Mouse (Mus musculus) intestine, embryonic 14.5 days (tissue): ENCODE measurements around the gene Afap1l2. TPM values are rescaled to one million over a fixed set of nuclear protein-coding genes. Genes with fewer than 3 reads are reported as not detected.

Experiments
- ATAC-seq: fragments of 200-750 bp; cut with Nextera tagmentation; replicated peaks from 2 replicates; pipeline ENCODE4 v1.8.0; 2017; ENCODE audit warnings: low read depth, moderate number of reproducible peaks, moderate TSS enrichment, moderate library complexity; ENCODE audit not compliant: low FRiP score, low TSS enrichment
- DNase-seq: peaks from one replicate; pipeline ENCODE4 v3.0.0-alpha.2; 2018; ENCODE audit warnings: low spot score
- H3K27ac ChIP-seq: fragments of 300-500 bp; sonication (generic); 2 replicates; pipeline ENCODE4 v1.5.1; 2014; ENCODE audit warnings: low read depth, mild to moderate bottlenecking, control low read depth
- H3K27me3 ChIP-seq: fragments of 300-500 bp; sonication (generic); replicated peaks from 2 replicates; pipeline ENCODE4 v1.6.1; 2014; ENCODE audit warnings: low read length, control low read depth; ENCODE audit not compliant: control insufficient read depth, insufficient read depth
- H3K36me3 ChIP-seq: fragments of 300-500 bp; sonication (generic); 2 replicates; pipeline ENCODE4 v1.6.1; 2014; ENCODE audit warnings: low read length, control low read depth; ENCODE audit not compliant: control insufficient read depth, insufficient read depth
- H3K4me1 ChIP-seq: fragments of 300-500 bp; sonication (generic); replicated peaks from 2 replicates; pipeline ENCODE4 v1.6.1; 2014; ENCODE audit warnings: low read length, control low read depth, mixed read lengths; ENCODE audit not compliant: control insufficient read depth, insufficient read depth
- H3K4me2 ChIP-seq: fragments of 300-500 bp; sonication (generic); 2 replicates; pipeline ENCODE4 v1.6.1; 2014; ENCODE audit warnings: low read length
- H3K4me3 ChIP-seq: fragments of 300-500 bp; sonication (generic); 2 replicates; pipeline ENCODE4 v1.5.1; 2014; ENCODE audit warnings: low read depth, low read length, control low read depth, mixed read lengths
- H3K9ac ChIP-seq: fragments of 300-500 bp; sonication (generic); 2 replicates; pipeline ENCODE4 v1.6.1; 2014; ENCODE audit warnings: mild to moderate bottlenecking, low read length
- H3K9me3 ChIP-seq: fragments of 300-500 bp; sonication (generic); 2 replicates; pipeline ENCODE4 v1.6.1; 2016; ENCODE audit warnings: low read length, control low read depth; ENCODE audit not compliant: control insufficient read depth
- WGBS: fragments of 180-500 bp; shearing (Covaris S2); extraction: QIAGEN DNeasy Blood & Tissue Kit; methylation state at CpG from one replicate; pipeline ENCODE4 v1.1.7; 2014; 5-methylcytosine and 5-hydroxymethylcytosine counted together
- polyA plus RNA-seq: library from polyadenylated mRNA; unstranded; fragments of >200 nt; fragmentation: Nextera tagmentation; extraction: Ambion mirVana; gene quantifications from 2 replicates; pipeline ENCODE4 v1.2.1, GENCODE M21; 2014

Afap1l2 gene
- polyA plus RNA-seq, 1 experiment from 2014 or later: 21.0 TPM

DNA sequence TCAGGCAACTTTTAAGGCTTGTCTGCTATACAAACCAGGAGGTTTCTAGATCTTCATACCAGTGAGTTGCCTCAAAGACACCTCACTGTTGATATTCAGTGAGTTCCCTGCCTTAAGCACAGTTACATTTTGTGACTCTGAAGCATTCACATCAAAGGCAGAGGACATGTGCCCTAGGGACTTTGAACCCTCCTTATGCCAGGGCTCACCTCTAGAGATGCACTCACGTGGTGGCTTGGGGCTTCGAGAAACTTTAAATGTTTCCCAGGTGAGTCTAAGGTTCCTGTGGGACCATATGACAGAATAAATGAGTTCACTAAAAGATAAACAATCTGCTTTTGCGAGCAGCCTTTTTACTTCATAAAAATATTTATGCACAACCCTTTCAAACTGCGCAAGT is 50.0 kb downstream of the Afap1l2 start:
- no peaks in the 10 kb centered on the region for H3K36me3 ChIP-seq
- H3K9ac ChIP-seq: no peak overlapping the region
- 35% methylated on average over 4 of the region's 4 CpGs for WGBS
- no peaks in the 10 kb centered on the region for H3K9me3 ChIP-seq
- no peaks in the 10 kb centered on the region for H3K27me3 ChIP-seq
- no peak overlapping the region for H3K4me3 ChIP-seq
- H3K27ac ChIP-seq: peak overlapping the region; percentile 80
- ATAC-seq: no peak
- DNase-seq: no peak
- H3K4me2 ChIP-seq: no peak overlapping the region
- peaks cover 43% of the 10 kb centered on the region for H3K4me1 ChIP-seq

DNA sequence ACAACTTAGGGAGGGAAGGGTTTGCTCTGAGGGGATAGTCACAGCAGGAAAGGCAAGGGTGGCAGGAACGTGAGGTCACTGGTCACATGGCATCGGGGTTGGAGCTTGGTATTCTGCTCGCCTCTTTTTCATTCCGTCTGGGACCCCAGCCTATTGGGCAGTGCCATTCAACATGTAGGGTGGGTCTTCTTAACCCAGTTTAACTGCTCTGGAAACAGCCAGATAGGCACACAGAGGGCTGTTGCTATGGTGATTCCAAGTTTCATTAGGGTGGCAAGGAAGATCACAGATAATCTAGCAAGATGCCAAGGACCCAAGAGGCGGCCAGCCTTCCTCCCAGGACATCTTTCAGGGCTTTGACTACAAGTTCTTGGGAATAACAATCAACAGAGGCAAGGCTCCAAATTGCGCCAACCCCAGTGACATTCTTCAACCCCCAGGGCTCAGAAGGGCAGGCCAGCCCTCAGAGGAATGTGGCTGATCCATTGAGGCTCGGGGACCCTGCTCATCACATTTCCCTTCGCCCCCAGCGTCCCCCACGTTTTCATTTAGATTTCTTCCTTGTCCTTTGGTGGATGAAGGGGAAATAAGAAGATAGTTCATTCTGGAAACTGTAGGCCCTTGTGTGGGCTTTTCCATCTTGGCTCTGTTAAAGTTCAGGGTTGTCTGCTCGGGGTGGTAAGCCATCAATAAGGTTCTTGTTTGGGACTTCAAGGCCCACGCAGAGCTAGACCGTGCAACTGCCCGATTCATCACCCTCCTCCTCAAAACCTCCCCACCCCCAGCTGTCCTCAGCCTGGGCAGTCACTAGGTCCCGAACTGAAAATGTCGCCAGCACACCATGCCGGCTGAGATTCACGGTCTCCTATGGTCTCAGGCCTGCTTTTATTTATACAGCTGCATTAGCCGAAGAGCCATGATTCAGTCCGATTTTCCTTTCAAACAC is 52.2 kb downstream of the Afap1l2 start:
- no peaks in the 10 kb centered on the region for H3K27me3 ChIP-seq
- WGBS: 57% methylated on average over 20 of the region's 20 CpGs

DNA sequence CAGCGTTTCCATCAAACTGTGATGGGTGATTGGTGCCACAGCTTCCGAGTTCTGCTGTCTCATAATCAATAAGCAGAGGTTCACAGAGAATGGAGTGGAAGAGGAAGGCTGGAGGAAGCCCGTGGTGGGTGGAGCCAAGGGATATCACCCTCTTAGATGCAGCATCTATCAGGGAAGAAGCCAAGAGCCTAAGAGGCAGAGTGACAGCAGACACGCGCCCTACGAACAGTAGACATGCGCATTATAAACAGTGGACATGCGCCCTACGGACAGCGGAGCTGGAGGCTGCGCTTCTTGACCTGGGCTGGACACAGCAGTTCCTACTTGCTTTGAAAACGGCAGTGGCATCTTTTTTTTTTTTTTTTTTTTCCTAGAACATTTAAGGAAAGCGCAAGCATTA is 53.2 kb downstream of the Afap1l2 start:
- H3K36me3 ChIP-seq: no peaks in the 10 kb centered on the region
- H3K4me3 ChIP-seq: no peak overlapping the region
- H3K27me3 ChIP-seq: no peaks in the 10 kb centered on the region
- H3K9me3 ChIP-seq: no peaks in the 10 kb centered on the region
- 85% methylated on average over 13 of the region's 13 CpGs for WGBS
- no peak overlapping the region for H3K4me2 ChIP-seq
- no peak for DNase-seq
- peaks cover 46% of the 10 kb centered on the region for H3K4me1 ChIP-seq
- H3K9ac ChIP-seq: no peak overlapping the region
- no peak overlapping the region for H3K27ac ChIP-seq
- no peak for ATAC-seq

More for the DNA sequence above, 52.2 kb downstream of the Afap1l2 start:
- H3K4me3 ChIP-seq: no peak overlapping the region
- H3K27ac ChIP-seq: peak overlapping the region; percentile 54
- no peaks in the 10 kb centered on the region for H3K36me3 ChIP-seq
- ATAC-seq: no peak
- H3K4me2 ChIP-seq: no peak overlapping the region
- H3K4me1 ChIP-seq: peaks cover 43% of the 10 kb centered on the region
- no peaks in the 10 kb centered on the region for H3K9me3 ChIP-seq
- no peak overlapping the region for H3K9ac ChIP-seq
- DNase-seq: no peak

DNA sequence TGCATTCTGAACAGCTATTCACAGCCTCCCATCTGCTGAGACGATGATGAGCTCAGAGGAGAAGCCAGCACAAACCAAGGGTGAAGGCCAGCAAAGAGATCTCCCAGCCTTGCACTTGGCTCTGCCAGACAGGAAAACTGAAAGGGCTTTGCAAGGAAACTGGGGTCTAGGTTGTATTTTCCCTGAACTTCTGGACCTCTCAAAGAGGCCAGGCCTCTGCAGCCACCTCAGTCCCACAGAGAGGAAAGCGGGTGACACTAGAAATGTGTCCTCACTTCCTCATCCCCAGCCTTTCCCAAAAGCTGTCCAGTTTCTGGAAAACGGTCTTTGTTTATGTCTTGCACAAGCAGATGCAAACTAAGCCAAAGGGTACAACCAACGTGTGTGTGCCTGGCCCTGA is 54.2 kb downstream of the Afap1l2 start:
- WGBS: 45% methylated on average over 4 of the region's 4 CpGs
- Histone ChIP-seq H3K36me3 (no peaks in the 10 kb centered on the region), H3K4me1 (peaks cover 37% of the 10 kb centered on the region), H3K27me3 (no peaks in the 10 kb centered on the region), H3K27ac (no peak overlapping the region), H3K4me3 (no peak overlapping the region), H3K4me2 (no peak overlapping the region), H3K9me3 (no peaks in the 10 kb centered on the region), H3K9ac (no peak overlapping the region)
- no peak for ATAC-seq
- DNase-seq: no peak

DNA sequence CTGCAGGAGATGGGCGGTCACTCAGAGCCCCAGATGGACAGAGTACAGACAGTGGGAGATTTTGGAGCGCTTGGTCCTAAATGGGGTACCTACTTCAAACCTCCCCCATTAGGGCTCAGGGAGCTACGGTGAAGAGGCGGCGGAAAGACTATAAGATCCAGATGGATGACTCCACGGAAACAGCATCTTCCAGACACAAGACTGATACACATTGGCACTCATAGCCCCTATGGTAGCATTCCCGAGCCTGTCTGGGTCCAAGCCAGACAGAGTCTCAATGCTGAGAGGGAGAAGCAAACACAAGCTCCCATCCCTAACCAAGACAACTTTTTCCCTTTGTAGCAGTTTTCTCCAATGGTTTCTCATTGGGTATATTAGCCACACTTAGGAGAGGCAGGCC is 57.2 kb downstream of the Afap1l2 start:
- WGBS: 77% methylated on average over 7 of the region's 7 CpGs
- H3K36me3 ChIP-seq: no peaks in the 10 kb centered on the region
- ATAC-seq (no peak), DNase-seq (no peak)
- H3K27ac ChIP-seq: no peak overlapping the region
- H3K9ac ChIP-seq: no peak overlapping the region
- H3K4me3 ChIP-seq: no peak overlapping the region
- peaks cover 14% of the 10 kb centered on the region for H3K4me1 ChIP-seq
- H3K9me3 ChIP-seq: no peaks in the 10 kb centered on the region
- no peak overlapping the region for H3K4me2 ChIP-seq
- H3K27me3 ChIP-seq: no peaks in the 10 kb centered on the region

DNA sequence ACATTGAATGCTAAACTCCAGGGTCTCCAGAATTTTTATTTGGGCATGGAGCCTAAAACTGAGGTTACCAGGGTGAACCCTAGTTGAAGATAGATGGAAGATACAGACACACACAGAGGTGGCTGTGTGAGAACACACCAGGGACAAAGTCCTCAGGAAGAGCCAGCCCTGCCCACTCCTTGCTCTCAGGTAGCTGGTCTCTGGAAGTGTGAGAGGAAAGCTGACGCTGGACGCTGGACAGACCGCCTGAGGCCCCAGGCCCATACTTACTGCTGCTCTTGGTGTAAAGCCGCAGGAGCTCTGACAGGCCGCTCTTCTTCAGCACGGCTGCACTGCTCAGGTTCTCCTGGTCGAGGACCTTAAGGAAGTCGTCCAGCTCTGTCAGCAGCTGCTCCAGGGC is 58.2 kb downstream of the Afap1l2 start:
- H3K9me3 ChIP-seq: no peaks in the 10 kb centered on the region
- no peak overlapping the region for H3K4me2 ChIP-seq
- no peak overlapping the region for H3K4me3 ChIP-seq
- 42% methylated on average over 8 of the region's 8 CpGs for WGBS
- H3K36me3 ChIP-seq: no peaks in the 10 kb centered on the region
- no peak overlapping the region for H3K9ac ChIP-seq
- DNase-seq (no peak), ATAC-seq (no peak; the same call in 1 of the 2 replicates)
- H3K27ac ChIP-seq: no peak overlapping the region; the same call in 1 of the 2 replicates
- no peaks in the 10 kb centered on the region for H3K27me3 ChIP-seq
- peaks cover 13% of the 10 kb centered on the region; the same call in 1 of the 2 replicates for H3K4me1 ChIP-seq

DNA sequence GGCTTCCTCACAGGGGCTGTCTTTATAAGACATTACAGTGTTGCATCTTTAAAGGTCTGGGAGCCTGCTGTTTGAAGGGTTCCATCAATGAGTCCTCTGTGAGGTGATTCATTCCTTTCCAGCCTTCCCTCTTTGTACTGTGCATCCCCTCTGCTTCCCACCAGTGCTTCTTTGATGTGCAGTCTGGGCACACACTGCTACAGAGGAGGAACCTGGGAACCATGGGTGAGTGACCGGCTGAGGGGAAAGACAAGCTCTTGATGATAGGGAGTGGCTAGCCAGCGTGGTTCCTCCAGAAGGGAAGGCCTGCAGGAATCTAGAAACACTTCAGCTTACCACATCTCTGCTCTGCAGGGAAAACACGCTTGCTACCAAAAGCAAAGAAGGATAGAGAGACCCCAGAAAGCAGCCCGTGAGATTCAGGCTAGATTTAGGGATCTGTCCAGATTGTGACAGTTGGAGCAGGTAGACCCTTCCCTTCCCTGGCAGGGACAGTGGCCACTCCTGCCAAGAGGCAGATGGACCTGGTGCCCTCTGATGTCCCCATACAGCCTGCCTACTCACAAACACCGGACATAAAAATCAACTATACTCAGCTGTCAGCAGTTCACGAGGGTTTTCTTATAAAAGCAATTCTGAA is 59.9 kb downstream of the Afap1l2 start:
- H3K9ac ChIP-seq: no peak overlapping the region
- H3K4me1 ChIP-seq: 0 out of 2 replicates have a peak, but pooled peaks cover 11% of the 10 kb centered on the region
- ATAC-seq (no peak), DNase-seq (no peak)
- H3K27me3 ChIP-seq: no peaks in the 10 kb centered on the region
- no peak overlapping the region for H3K4me2 ChIP-seq
- H3K9me3 ChIP-seq: no peaks in the 10 kb centered on the region
- no peak overlapping the region for H3K4me3 ChIP-seq
- WGBS: 65% methylated on average over 6 of the region's 6 CpGs
- H3K27ac ChIP-seq: no peak overlapping the region; the same call in 1 of the 2 replicates
- peaks cover 5% of the 10 kb centered on the region; the same call in 1 of the 2 replicates for H3K36me3 ChIP-seq

DNA sequence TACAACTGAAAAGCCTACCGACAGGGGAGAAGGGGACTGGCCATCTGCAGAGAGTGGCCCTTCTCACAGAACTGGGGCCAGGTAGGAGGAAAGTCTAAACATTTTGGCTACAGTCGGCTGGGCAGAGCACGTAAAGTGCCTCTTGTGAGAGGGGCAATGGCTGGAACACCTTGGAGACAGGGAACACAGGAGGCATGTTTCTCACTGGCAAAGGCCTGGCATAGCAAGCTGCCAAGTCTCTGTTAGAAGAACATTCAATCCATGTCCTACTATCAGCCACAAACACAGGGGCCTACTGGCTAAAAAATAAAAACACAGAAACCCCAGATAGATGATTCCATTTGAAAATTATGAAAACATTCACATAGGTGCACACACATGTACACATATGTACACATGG is 61.3 kb downstream of the Afap1l2 start:
- DNase-seq (no peak), ATAC-seq (no peak)
- 66% methylated on average over 3 of the region's 3 CpGs for WGBS

More for the DNA sequence above, 61.3 kb downstream of the Afap1l2 start:
- Histone ChIP-seq H3K27ac (no peak overlapping the region), H3K9me3 (no peaks in the 10 kb centered on the region), H3K27me3 (no peaks in the 10 kb centered on the region), H3K4me3 (no peak overlapping the region), H3K9ac (no peak overlapping the region), H3K36me3 (peaks cover 8% of the 10 kb centered on the region; the same call in 1 of the 2 replicates), H3K4me2 (no peak overlapping the region), H3K4me1 (0 out of 2 replicates have a peak, but pooled peaks cover 11% of the 10 kb centered on the region)
